In genomic region chr11:74557456-74558230, GRCm38 (mm10) we compare ENCODE assay signal across 11 mouse cellular contexts. TPM values are rescaled to one million over a fixed set of nuclear protein-coding genes. Genes with fewer than 3 reads are reported as not detected.
DNase-seq lines count a peak whose midpoint lies in the region; ATAC-seq lines count a peak whose summit lies in the region.
"Had no signal": no experiment of that assay in that cellular context is flagged by ENCODE, and none has a peak within 500 bp of the region (broad histone marks: within the 10 kb centered on the region; RNA-seq: fewer than 3 reads in every experiment).

No protein-coding gene starts in this region.

- ATAC-seq in heart, embryonic 13.5 days (ENCODE audit: extremely low read depth, insufficient number of reproducible peaks, low FRiP score, low TSS enrichment), result no peak
- ATAC-seq in lung, embryonic 16.5 days (ENCODE audit: low read depth), result peak; percentile 24
- 0 out of 2 replicates have a peak, but pooled peaks have one; percentile 24 for ATAC-seq in megakaryocyte-erythroid progenitor cell, adult 5-6 weeks (replicated peaks; ENCODE audit: low FRiP score, low TSS enrichment, poor library complexity, severe bottlenecking)
- no peak for ATAC-seq in CD4-positive, CD25-positive, alpha-beta regulatory T cell, adult 4 months
- ATAC-seq: forebrain, embryonic 14.5 days had no signal

- no peaks in the 10 kb centered on the region for H3K36me3 ChIP-seq in heart, embryonic 13.5 days
- H3K36me3 ChIP-seq in lung, embryonic 16.5 days (ENCODE audit: control insufficient read depth, insufficient read depth, low read length), result no peaks in the 10 kb centered on the region

- no peak for DNase-seq in heart, adult 9 months (ENCODE audit: low spot score in 2 of 2)
- DNase-seq in lung, postnatal 36 days, result no peak
- DNase-seq in adrenal gland, postnatal 36 days, result peak; percentile 53 to 54
- no peak for DNase-seq in thymus, postnatal 10 days (ENCODE audit: low spot score in 2 of 2)
- DNase-seq: embryo, embryonic 11 days had no signal

- H3K27me3 ChIP-seq in heart, embryonic 13.5 days (replicated peaks), result no peaks in the 10 kb centered on the region; the same call in 1 of the 2 replicates
- H3K27me3 ChIP-seq in lung, embryonic 16.5 days (ENCODE audit: control insufficient read depth, insufficient read depth, low read depth, low read length), result no peaks in the 10 kb centered on the region

- no peaks in the 10 kb centered on the region for H3K9me3 ChIP-seq in heart, embryonic 13.5 days
- no peaks in the 10 kb centered on the region for H3K9me3 ChIP-seq in lung, embryonic 16.5 days (ENCODE audit: control insufficient read depth, low read length)

- no peak overlapping the region for H3K4me3 ChIP-seq in heart, embryonic 13.5 days
- no peak overlapping the region for H3K4me3 ChIP-seq in lung, embryonic 16.5 days (ENCODE audit: low read length)

- H3K4me2 ChIP-seq in heart, embryonic 13.5 days, result no peak overlapping the region
- H3K4me2 ChIP-seq in lung, embryonic 16.5 days (ENCODE audit: low read depth, low read length), result no peak overlapping the region

- WGBS in heart, embryonic 13.5 days, result 40% methylated on average over 11 of the region's 11 CpGs
- 46% methylated on average over 11 of the region's 11 CpGs for WGBS in lung, embryonic 16.5 days

- peak overlapping the region; percentile 6; the same call in 1 of the 2 replicates for H3K27ac ChIP-seq in heart, embryonic 13.5 days (replicated peaks)
- no peak overlapping the region for H3K27ac ChIP-seq in lung, embryonic 16.5 days (ENCODE audit: low read length)
- H3K27ac ChIP-seq: macrophage had no signal

- H3K4me1 ChIP-seq in heart, embryonic 13.5 days, result peaks cover 33% of the 10 kb centered on the region
- peaks cover 17% of the 10 kb centered on the region for H3K4me1 ChIP-seq in lung, embryonic 16.5 days (replicated peaks; ENCODE audit: control insufficient read depth, insufficient read depth, low read length)

- no peak overlapping the region for H3K9ac ChIP-seq in heart, embryonic 13.5 days
- no peak overlapping the region for H3K9ac ChIP-seq in lung, embryonic 16.5 days (ENCODE audit: low read length)

RNA-seq across cellular contexts. Expression of gene Rap1gap2, which starts 53.1 kb away (rescaled TPM):
- polyA plus RNA-seq in heart, embryonic 13.5 days (2015; fragmentation: Nextera tagmentation; extraction: Ambion mirVana), result 3.1 and 4.0 TPM in 2 replicates
- polyA plus RNA-seq in lung, embryonic 16.5 days (2015; fragmentation: Nextera tagmentation; extraction: Ambion mirVana), result 1.2 and 1.5 TPM in 2 replicates
- 10 to 100 TPM in 1 of 2 experiments, 1 to 10 TPM in 1; 8.3 to 10.5 TPM for total RNA-seq in adrenal gland, postnatal 36 days (2021)
- total RNA-seq in megakaryocyte-erythroid progenitor cell, adult 5-6 weeks (2014; fragmentation: Nextera tagmentation), result 1.5 and 2.3 TPM in 2 replicates
- 1.6 and 2.6 TPM in 2 replicates for total RNA-seq in megakaryocyte-erythroid progenitor cell, adult 5-6 weeks (2017)
- 1 to 10 TPM; 1.3 to 1.9 TPM for polyA plus RNA-seq in CD4-positive, CD25-positive, alpha-beta regulatory T cell, adult 4 months (2017; shearing (Covaris generic))

Comparison
In these comparisons a context has a peak if more than half of its experiments do, and no peak if none do; other contexts are left out.
1. ATAC-seq: peak in lung, embryonic 16.5 days (single experiment) and megakaryocyte-erythroid progenitor cell, adult 5-6 weeks (single experiment); none in heart, embryonic 13.5 days (single experiment) and CD4-positive, CD25-positive, alpha-beta regulatory T cell, adult 4 months (single experiment).
2. DNase-seq: peak in adrenal gland, postnatal 36 days (2 of 2); none in heart, adult 9 months (0 of 2), lung, postnatal 36 days (single experiment) and thymus, postnatal 10 days (0 of 2).